Mouse (Mus musculus) neural tube, embryonic 11.5 days (tissue): Measurements from ENCODE around the gene Kalrn. TPM values are rescaled to one million over a fixed set of nuclear protein-coding genes. Genes with fewer than 3 reads are reported as not detected.

Experiments
- ATAC-seq: fragments of 200-750 bp; cut with Nextera tagmentation; 2 replicates; pipeline ENCODE4 v1.8.0; 2017; ENCODE audit warnings: moderate number of reproducible peaks, mild to moderate bottlenecking, moderate TSS enrichment, moderate library complexity; ENCODE audit not compliant: insufficient read depth, low FRiP score, low TSS enrichment
- DNase-seq: peaks from one replicate; pipeline ENCODE4 v3.0.0-alpha.2; 2015; ENCODE audit warnings: low spot score
- H3K27ac ChIP-seq: fragments of 300-500 bp; sonication (generic); 2 replicates; pipeline ENCODE4 v1.5.1; 2014; ENCODE audit warnings: low read depth, mild to moderate bottlenecking, low read length
- H3K27me3 ChIP-seq: fragments of 300-500 bp; sonication (generic); 2 replicates; pipeline ENCODE4 v1.6.1; 2014; ENCODE audit warnings: mild to moderate bottlenecking, low read length, mixed read lengths; ENCODE audit not compliant: control insufficient read depth, insufficient read depth
- H3K36me3 ChIP-seq: fragments of 300-500 bp; sonication (generic); 2 replicates; pipeline ENCODE4 v1.6.1; 2014; ENCODE audit warnings: mild to moderate bottlenecking, low read length, moderate library complexity, mixed read lengths; ENCODE audit not compliant: control insufficient read depth, insufficient read depth
- H3K4me1 ChIP-seq: fragments of 300-500 bp; sonication (generic); 2 replicates; pipeline ENCODE4 v1.6.1; 2014; ENCODE audit warnings: low read length, mixed read lengths; ENCODE audit not compliant: control insufficient read depth, insufficient read depth
- H3K4me2 ChIP-seq: fragments of 300-500 bp; sonication (generic); 2 replicates; pipeline ENCODE4 v1.6.1; 2014; ENCODE audit warnings: low read depth, mild to moderate bottlenecking, moderate library complexity
- H3K4me3 ChIP-seq: fragments of 300-500 bp; sonication (generic); 2 replicates; pipeline ENCODE4 v1.5.1; 2014; ENCODE audit warnings: low read depth, low read length
- H3K9ac ChIP-seq: fragments of 300-500 bp; sonication (generic); 2 replicates; pipeline ENCODE4 v1.6.1; 2014; ENCODE audit warnings: mild to moderate bottlenecking, low read length
- H3K9me3 ChIP-seq: fragments of 300-500 bp; sonication (generic); 2 replicates; pipeline ENCODE4 v1.6.1; 2016; ENCODE audit warnings: low read length; ENCODE audit not compliant: control insufficient read depth
- WGBS: fragments of 180-500 bp; shearing (Covaris S2); extraction: QIAGEN DNeasy Blood & Tissue Kit; methylation state at CpG from one replicate; pipeline ENCODE4 v1.1.7; 2014; 5-methylcytosine and 5-hydroxymethylcytosine counted together
- polyA plus RNA-seq: library from polyadenylated mRNA; unstranded; fragments of >200 nt; fragmentation: Nextera tagmentation; extraction: Ambion mirVana; gene quantifications from 2 replicates; pipeline ENCODE4 v1.2.1, GENCODE M21; 2014

Kalrn gene
- polyA plus RNA-seq, 1 experiment from 2014 or later, result 17.6 TPM

GRCm38 (mm10) chr16:34323496-34323895 is 249.8 kb downstream of the Kalrn start:
- H3K27ac ChIP-seq, result no peak overlapping the region
- H3K4me1 ChIP-seq, result peaks cover 3% of the 10 kb centered on the region
- no peaks in the 10 kb centered on the region for H3K27me3 ChIP-seq
- H3K36me3 ChIP-seq, result no peaks in the 10 kb centered on the region
- ATAC-seq (no peak), DNase-seq (no peak)
- 85% methylated on average over 1 of the region's 1 CpGs for WGBS
- no peak overlapping the region for H3K9ac ChIP-seq
- no peak overlapping the region for H3K4me3 ChIP-seq
- no peaks in the 10 kb centered on the region for H3K9me3 ChIP-seq
- H3K4me2 ChIP-seq, result no peak overlapping the region

- Histone ChIP-seq H3K36me3 (no peaks in the 10 kb centered on the region), H3K9me3 (no peaks in the 10 kb centered on the region), H3K27ac (no peak overlapping the region), H3K4me1 (peaks cover 3% of the 10 kb centered on the region), H3K27me3 (no peaks in the 10 kb centered on the region), H3K4me3 (no peak overlapping the region), H3K9ac (no peak overlapping the region), H3K4me2 (no peak overlapping the region)
- WGBS, result 20% methylated on average over 4 of the region's 4 CpGs
- peak; percentile 83; the same call in 1 of the 2 replicates for ATAC-seq
- DNase-seq, result peak; percentile 84
These were observed 250.8 kb downstream of the Kalrn start for GRCm38 (mm10) chr16:34322546-34322945.

GRCm38 (mm10) chr16:34321066-34321790 is 252.1 kb downstream of the Kalrn start:
- Histone ChIP-seq H3K36me3 (no peaks in the 10 kb centered on the region), H3K9ac (no peak overlapping the region), H3K4me1 (peaks cover 3% of the 10 kb centered on the region), H3K4me3 (no peak overlapping the region), H3K27ac (no peak overlapping the region), H3K4me2 (no peak overlapping the region), H3K9me3 (no peaks in the 10 kb centered on the region), H3K27me3 (no peaks in the 10 kb centered on the region)
- DNase-seq (no peak), ATAC-seq (no peak)
- 86% methylated on average over 4 of the region's 4 CpGs for WGBS

- 86% methylated on average over 11 of the region's 11 CpGs for WGBS
- DNase-seq (no peak), ATAC-seq (no peak)
- no peak overlapping the region for H3K27ac ChIP-seq
- no peak overlapping the region for H3K9ac ChIP-seq
- no peak overlapping the region for H3K4me2 ChIP-seq
- H3K9me3 ChIP-seq, result no peaks in the 10 kb centered on the region
- H3K36me3 ChIP-seq, result no peaks in the 10 kb centered on the region
- H3K4me3 ChIP-seq, result no peak overlapping the region
- peaks cover 3% of the 10 kb centered on the region for H3K4me1 ChIP-seq
- H3K27me3 ChIP-seq, result no peaks in the 10 kb centered on the region
These were observed 253.1 kb downstream of the Kalrn start for GRCm38 (mm10) chr16:34320023-34320800.

- Histone ChIP-seq H3K9ac (no peak overlapping the region), H3K27me3 (no peaks in the 10 kb centered on the region), H3K27ac (no peak overlapping the region), H3K36me3 (peaks cover 2% of the 10 kb centered on the region; the same call in 1 of the 2 replicates), H3K4me1 (no peaks in the 10 kb centered on the region), H3K4me3 (no peak overlapping the region), H3K4me2 (no peak overlapping the region), H3K9me3 (no peaks in the 10 kb centered on the region)
- WGBS, result 14% methylated on average over 3 of the region's 3 CpGs
- DNase-seq (no peak), ATAC-seq (no peak)
These were observed 256.2 kb downstream of the Kalrn start for GRCm38 (mm10) chr16:34317110-34317509.

GRCm38 (mm10) chr16:34316253-34316652 is 257.1 kb downstream of the Kalrn start:
- Histone ChIP-seq H3K4me3 (no peak overlapping the region), H3K4me1 (no peaks in the 10 kb centered on the region), H3K27ac (no peak overlapping the region), H3K27me3 (no peaks in the 10 kb centered on the region), H3K4me2 (no peak overlapping the region), H3K36me3 (peaks cover 2% of the 10 kb centered on the region; the same call in 1 of the 2 replicates), H3K9me3 (no peaks in the 10 kb centered on the region), H3K9ac (no peak overlapping the region)
- peak; percentile 72 for DNase-seq
- WGBS, result 47% methylated on average over 10 of the region's 10 CpGs
- peak; percentile 71 for ATAC-seq

- no peak overlapping the region for H3K4me2 ChIP-seq
- DNase-seq, result no peak
- H3K4me1 ChIP-seq, result no peaks in the 10 kb centered on the region
- H3K27me3 ChIP-seq, result no peaks in the 10 kb centered on the region
- no peaks in the 10 kb centered on the region for H3K9me3 ChIP-seq
- no peak overlapping the region for H3K4me3 ChIP-seq
- H3K9ac ChIP-seq, result no peak overlapping the region
- 93% methylated on average over 10 of the region's 10 CpGs for whole genome bisulfite sequencing
- ATAC-seq, result no peak
- H3K36me3 ChIP-seq, result peaks cover 2% of the 10 kb centered on the region; the same call in 1 of the 2 replicates
- H3K27ac ChIP-seq, result no peak overlapping the region
These were observed 259.3 kb downstream of the Kalrn start for GRCm38 (mm10) chr16:34314071-34314470.

- no peak overlapping the region for H3K4me3 ChIP-seq
- WGBS, result 93% methylated on average over 1 of the region's 1 CpGs
- no peaks in the 10 kb centered on the region for H3K9me3 ChIP-seq
- H3K36me3 ChIP-seq, result peaks cover 4% of the 10 kb centered on the region; the same call in 1 of the 2 replicates
- no peak for DNase-seq
- ATAC-seq, result no peak
- H3K4me2 ChIP-seq, result no peak overlapping the region
- no peaks in the 10 kb centered on the region for H3K27me3 ChIP-seq
- no peak overlapping the region for H3K27ac ChIP-seq
- no peak overlapping the region for H3K9ac ChIP-seq
- no peaks in the 10 kb centered on the region for H3K4me1 ChIP-seq
These were observed 261.8 kb downstream of the Kalrn start for GRCm38 (mm10) chr16:34311577-34311976.
